Mouse (Mus musculus) cerebellum, adult 9-10 months (tissue): ENCODE data around the gene Dot1l.
A peak's percentile ranks its signal among the peaks of the same experiment; 100 is the strongest.

ENCODE experiments used
- DNase-seq: peaks from one replicate; pipeline ENCODE4 v3.0.0; 2022

Gene Dot1l

DNA sequence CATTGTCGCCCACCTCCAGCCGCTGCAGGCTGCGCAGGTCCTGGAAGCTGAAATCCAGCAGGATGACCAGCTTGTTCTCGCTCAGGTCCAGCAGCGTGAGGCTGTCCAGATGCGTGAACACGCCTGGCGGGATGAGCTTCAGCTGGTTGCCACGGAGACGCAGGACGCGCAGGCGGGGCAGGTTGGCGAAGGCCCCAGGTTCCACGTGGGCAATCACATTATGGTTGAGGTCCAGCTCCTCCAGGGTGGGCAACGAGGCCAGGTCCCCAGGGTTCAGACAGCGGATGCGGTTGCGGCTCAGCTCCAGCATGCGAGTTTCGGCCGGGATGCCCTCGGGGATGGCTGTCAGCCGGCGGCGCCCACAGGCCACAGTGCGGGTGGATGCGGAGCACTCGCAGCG is 80.6 kb downstream of the Dot1l start:
- no peak for DNase-seq

DNA sequence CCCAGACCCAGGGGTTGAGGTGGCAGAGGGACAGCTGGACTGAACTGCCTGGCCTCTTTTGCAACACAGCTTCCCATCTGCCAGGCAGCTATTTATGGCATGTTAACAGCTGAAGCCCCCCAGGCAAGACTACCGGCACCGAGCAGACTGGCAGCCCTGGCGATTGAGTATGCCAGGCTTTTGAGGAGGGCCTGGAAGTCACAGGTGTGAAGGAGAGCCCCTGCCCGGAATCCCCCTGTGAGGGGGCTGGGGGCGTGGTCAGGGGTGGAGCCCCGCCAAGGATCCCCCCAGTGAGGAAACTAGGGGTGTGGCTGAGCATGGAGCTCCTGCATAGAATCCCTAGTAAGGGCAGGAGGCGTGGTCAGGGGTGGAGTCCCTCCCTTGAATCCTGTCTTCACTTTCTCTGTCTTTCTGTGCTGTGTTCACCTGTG is 82.0 kb downstream of the Dot1l start:
- peak; percentile 78 for DNase-seq

DNA sequence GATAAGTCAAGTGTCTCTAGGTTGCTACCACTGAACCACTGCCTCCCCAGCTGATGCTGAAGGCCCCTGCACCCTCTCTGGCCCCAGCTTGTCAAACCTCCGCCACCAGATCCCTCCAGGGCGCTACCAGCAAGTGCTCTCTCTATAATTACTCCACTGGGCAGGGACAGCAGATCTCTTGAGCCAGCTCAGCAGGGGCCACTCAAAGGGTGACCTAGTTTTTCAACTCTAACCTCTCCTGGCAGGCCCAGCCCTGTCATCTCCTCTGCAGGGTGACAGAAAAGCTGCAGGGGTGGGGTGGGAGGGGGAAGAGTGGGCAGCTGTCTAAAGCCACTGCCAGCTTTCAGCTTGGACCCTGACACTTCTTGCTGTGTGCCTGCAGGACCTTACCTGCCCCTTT is 82.8 kb downstream of the Dot1l start:
- peak; percentile 84 for DNase-seq

DNA sequence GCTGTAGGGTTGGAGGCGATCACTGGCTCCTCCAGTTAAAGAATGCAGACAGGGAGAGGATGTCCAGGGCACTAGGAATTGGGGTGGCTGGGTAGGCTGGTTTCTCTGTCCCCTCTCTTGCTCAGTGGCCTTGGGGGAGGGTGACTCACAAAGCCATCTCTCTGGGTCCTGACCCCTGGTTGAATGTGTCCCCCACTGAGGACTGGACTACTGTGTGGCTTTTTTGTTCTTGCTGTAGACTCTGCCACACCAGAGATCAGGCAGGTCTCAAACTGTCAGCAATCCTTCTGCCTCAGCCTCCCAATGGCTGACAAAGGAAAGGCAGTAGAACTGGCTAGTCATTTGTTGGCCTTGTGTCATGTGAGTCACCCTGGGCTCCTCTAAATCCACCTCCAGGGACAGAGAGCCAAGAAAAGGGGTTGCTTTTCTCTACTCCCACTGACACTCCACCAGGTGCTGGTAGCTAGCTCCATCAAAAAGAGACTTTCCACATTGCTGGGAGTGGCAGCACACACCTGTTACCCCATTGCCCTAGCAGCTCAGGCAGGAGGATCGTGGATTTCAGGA is 83.4 kb downstream of the Dot1l start:
- DNase-seq: no peak

DNA sequence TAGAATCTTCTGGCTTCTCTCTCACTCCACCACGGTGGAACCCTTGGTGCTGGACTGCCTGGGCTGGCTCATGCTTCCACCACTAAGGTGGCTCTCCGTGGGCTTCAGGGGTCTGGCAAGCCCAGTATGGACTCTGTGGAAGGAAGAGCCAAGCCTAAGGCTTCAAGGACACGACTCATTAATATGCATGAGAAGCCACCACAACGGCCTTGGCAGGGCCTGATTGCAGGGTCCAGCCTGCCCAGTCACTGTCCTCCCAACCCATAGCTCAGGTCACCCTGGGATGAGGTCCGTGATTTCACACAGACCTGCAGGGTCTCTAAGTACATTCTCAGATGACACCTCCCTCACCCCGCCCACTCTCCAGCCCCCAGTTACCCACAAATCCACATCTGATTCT is 84.8 kb downstream of the Dot1l start:
- DNase-seq: no peak

DNA sequence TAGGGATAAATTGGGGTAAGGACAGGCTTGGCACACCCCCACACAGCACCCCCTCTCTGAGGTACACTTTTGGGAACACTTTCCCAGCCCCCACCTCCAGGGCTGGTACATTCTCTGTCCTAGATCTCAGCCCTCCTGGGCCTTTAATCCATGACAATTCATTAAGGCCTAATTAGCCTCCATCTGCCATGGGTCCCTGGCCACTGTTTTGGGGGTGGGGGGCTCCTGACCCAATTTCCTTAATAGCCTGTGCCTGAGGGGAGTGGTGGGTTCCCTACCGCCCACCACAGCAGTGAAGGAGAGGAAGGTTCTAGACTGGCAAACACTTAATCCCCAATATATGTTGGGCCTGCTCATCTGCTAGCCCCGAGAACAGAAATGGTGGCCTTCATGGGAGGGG is 86.7 kb downstream of the Dot1l start:
- DNase-seq: no peak

DNA sequence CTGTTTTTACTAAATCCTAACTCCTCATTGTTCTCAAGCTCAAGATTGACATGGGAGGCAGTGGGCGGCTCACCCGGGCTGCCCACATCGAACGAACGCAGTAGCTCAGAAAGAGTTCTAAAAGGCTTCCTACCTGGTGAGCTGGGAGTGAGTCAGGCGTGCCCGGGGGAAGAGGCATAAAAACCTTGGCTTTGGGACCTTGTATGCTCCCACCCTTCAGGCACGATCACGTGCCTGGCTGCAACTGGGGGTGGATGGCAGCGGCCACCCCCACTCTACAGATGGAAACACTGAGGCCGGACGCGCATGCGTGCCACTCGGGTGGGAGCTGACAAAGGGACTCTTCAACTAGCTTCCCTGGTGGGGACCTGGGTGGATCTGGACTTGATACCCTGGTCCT is 87.3 kb downstream of the Dot1l start:
- no peak for DNase-seq

DNA sequence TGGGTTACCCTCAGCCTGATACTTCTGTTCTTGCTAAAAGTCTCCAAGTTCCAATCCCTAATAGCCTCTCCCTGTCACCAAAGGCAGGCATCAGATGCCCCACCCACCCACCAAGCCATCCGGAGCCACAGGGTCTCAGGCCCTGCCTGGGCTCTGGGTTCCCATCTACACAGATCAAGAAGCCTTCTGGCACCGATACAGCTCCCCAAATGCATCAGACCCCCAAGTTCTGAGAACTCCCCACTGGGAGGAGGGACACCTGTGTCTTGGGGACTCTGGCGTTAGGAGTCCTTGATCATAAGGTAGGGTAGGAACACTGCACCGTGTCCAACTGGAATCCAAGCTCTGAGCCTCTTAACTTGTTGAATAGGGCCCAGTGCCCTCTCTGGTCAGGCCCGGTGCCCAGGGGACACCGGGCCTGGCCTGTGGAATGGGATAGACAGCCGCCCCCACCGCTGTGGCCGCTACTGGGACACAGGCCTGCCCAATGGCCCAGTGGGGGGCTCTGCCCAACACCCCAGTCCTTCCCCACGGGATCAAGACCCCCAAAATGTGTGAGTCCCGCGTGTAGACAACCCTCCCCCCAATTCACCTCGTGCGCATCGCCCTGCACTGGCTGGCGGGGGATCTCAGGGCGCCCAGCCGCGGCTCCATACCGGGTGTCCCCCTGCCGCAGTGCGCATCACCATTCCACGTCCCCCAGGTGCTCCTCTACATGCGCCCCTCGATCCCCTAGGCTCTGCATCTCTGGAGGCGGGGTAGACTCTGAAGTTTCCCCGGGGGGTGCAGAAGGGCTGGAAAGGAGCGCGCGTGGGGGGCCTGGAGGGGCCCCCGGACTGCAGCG is 88.3 kb downstream of the Dot1l start:
- no peak for DNase-seq

DNA sequence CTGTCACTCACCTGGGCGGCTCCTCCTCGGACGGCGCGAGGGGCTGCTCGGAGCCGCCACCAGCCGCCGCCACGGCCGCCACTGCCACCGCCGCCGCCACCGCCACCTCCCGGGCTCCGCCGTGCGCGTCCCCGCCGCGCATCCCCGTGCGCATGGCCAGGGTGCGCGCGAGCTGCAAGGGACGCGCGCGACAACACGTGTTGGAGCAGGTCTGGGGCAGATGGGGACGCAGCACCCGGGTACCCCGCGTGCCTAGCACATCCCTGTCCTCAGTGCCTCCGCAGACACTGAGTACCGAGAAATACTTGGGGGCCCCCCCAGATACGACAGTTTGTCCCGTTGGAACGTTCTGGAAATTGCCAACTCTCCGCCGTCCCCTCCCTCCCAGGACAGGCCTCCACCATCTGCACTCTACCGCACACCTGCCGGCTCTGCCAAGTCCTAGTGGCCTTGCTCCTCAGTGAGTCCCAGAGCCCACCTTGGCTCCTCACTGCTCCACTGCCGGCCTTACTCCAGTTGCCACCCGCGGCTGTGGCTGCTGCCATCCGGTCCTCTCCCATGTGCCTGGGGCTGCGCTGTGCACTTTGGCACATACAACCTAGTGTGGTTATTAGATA is 89.0 kb downstream of the Dot1l start, which contains the start of gene Lingo3:
Lingo3 (minus strand) TSS at position 109 of the 617 bp plus-strand sequence.
- peak; percentile 78 for DNase-seq
